Mouse (Mus musculus): Measurements from ENCODE around the gene Tcp11l2. TPM values are rescaled to one million over a fixed set of nuclear protein-coding genes. Genes with fewer than 3 reads are reported as not detected.
A peak's percentile ranks its signal among the peaks of the same experiment; 100 is the strongest.

The Tcp11l2 gene
- total RNA-seq, 1 experiment: 2.8 TPM

GRCm38 (mm10) chr10:84571052-84571639 is 5.3 kb upstream of the Tcp11l2 start:
- H3K4me3 ChIP-seq (ENCODE audit: insufficient read depth in 1 of 2, low read depth in 1 of 2, low read length in 2 of 2, poor library complexity in 1 of 2, severe bottlenecking in 1 of 2): no peak overlapping the region
- H3K9ac ChIP-seq (ENCODE audit: insufficient read depth, low read depth, low read length, poor library complexity, severe bottlenecking): no peak overlapping the region
- H3K36me3 ChIP-seq (ENCODE audit: control insufficient read depth, insufficient read depth, low read length, poor library complexity, severe bottlenecking): no peaks in the 10 kb centered on the region
- DNase-seq (ENCODE audit: low read depth, low spot score): no peak
- no peak overlapping the region for H3K27ac ChIP-seq (ENCODE audit: insufficient read depth, low read depth, low read length, poor library complexity, severe bottlenecking)
- no peaks in the 10 kb centered on the region; a peak in 2 of 4 replicates for H3K4me1 ChIP-seq (ENCODE audit: control insufficient read depth in 2 of 2, insufficient read depth in 2 of 2, low read length in 2 of 2, poor library complexity in 1 of 2)
- no peaks in the 10 kb centered on the region for H3K9me3 ChIP-seq (ENCODE audit: control insufficient read depth, insufficient read depth, low read depth, low read length)
- in situ Hi-C loops (cut with MboI; ENCODE audit: low sequenced_read_pairs in 2 of 2, unreplicated experiment in 2 of 2): no loop called here
- TF ChIP-seq MAFK (IDR thresholded peaks at IDR 0.05; ENCODE audit: insufficient read depth, low read depth, low read length): no peak
- no peak for TF ChIP-seq HCFC1 (IDR thresholded peaks at IDR 0.05; ENCODE audit: borderline replicate concordance, insufficient read depth, low read length)
- no peak for TF ChIP-seq ZC3H11A (IDR thresholded peaks at IDR 0.05; ENCODE audit: borderline replicate concordance, low read depth, low read length)
- TF ChIP-seq CHD2 (IDR thresholded peaks at IDR 0.05; ENCODE audit: low read depth, low read length): no peak
- TF ChIP-seq ZNF384 (IDR thresholded peaks at IDR 0.05; ENCODE audit: low read depth, low read length): no peak

- no peak for DNase-seq (ENCODE audit: low read depth, low spot score)
- in situ Hi-C loops (cut with MboI; ENCODE audit: low sequenced_read_pairs in 2 of 2, unreplicated experiment in 2 of 2): no loop called here
- no peak overlapping the region for H3K9ac ChIP-seq (ENCODE audit: insufficient read depth, low read depth, low read length, poor library complexity, severe bottlenecking)
Measured at GRCm38 (mm10) chr10:84573671-84574420, 2.6 kb upstream of the Tcp11l2 start.

GRCm38 (mm10) chr10:84576029-84576394 is 414 bp upstream of the Tcp11l2 start:
- DNase-seq (ENCODE audit: low read depth, low spot score): peak; percentile 69
- no peaks in the 10 kb centered on the region for H3K36me3 ChIP-seq (ENCODE audit: control insufficient read depth, insufficient read depth, low read length, poor library complexity, severe bottlenecking)
- H3K27ac ChIP-seq (ENCODE audit: insufficient read depth, low read depth, low read length, poor library complexity, severe bottlenecking): no peak overlapping the region
- TF ChIP-seq CHD2 (IDR thresholded peaks at IDR 0.05; ENCODE audit: low read depth, low read length) (no peak), HCFC1 (IDR thresholded peaks at IDR 0.05; ENCODE audit: borderline replicate concordance, insufficient read depth, low read length) (0 out of 2 replicates have a peak, but pooled peaks have one; percentile 9)
- H3K4me3 ChIP-seq (ENCODE audit: insufficient read depth in 1 of 2, low read depth in 1 of 2, low read length in 2 of 2, poor library complexity in 1 of 2, severe bottlenecking in 1 of 2): peak overlapping the region; percentile 77 to 86
- H3K4me1 ChIP-seq (ENCODE audit: control insufficient read depth in 2 of 2, insufficient read depth in 2 of 2, low read length in 2 of 2, poor library complexity in 1 of 2): peaks cover 0 to 5% of the 10 kb centered on the region in 2 experiments; a peak in 2 of 4 replicates
- H3K9ac ChIP-seq (ENCODE audit: insufficient read depth, low read depth, low read length, poor library complexity, severe bottlenecking): 0 out of 2 replicates have a peak overlapping the region, but pooled peaks have one; percentile 35
- H3K9me3 ChIP-seq (ENCODE audit: control insufficient read depth, insufficient read depth, low read depth, low read length): no peaks in the 10 kb centered on the region
- in situ Hi-C loops (cut with MboI; ENCODE audit: low sequenced_read_pairs in 2 of 2, unreplicated experiment in 2 of 2): no loop called here

More at GRCm38 (mm10) chr10:84573671-84574420, 2.6 kb upstream of the Tcp11l2 start:
- Histone ChIP-seq H3K4me3 (ENCODE audit: insufficient read depth in 1 of 2, low read depth in 1 of 2, low read length in 2 of 2, poor library complexity in 1 of 2, severe bottlenecking in 1 of 2) (no peak overlapping the region), H3K4me1 (ENCODE audit: control insufficient read depth in 2 of 2, insufficient read depth in 2 of 2, low read length in 2 of 2, poor library complexity in 1 of 2) (peaks cover 0 to 5% of the 10 kb centered on the region in 2 experiments; a peak in 2 of 4 replicates), H3K27ac (ENCODE audit: insufficient read depth, low read depth, low read length, poor library complexity, severe bottlenecking) (no peak overlapping the region), H3K9me3 (ENCODE audit: control insufficient read depth, insufficient read depth, low read depth, low read length) (no peaks in the 10 kb centered on the region), H3K36me3 (ENCODE audit: control insufficient read depth, insufficient read depth, low read length, poor library complexity, severe bottlenecking) (no peaks in the 10 kb centered on the region)
- no peak for TF ChIP-seq MAFK (IDR thresholded peaks at IDR 0.05; ENCODE audit: insufficient read depth, low read depth, low read length)
- no peak for TF ChIP-seq ZNF384 (IDR thresholded peaks at IDR 0.05; ENCODE audit: low read depth, low read length)
- TF ChIP-seq ZC3H11A (IDR thresholded peaks at IDR 0.05; ENCODE audit: borderline replicate concordance, low read depth, low read length): no peak
- no peak for TF ChIP-seq HCFC1 (IDR thresholded peaks at IDR 0.05; ENCODE audit: borderline replicate concordance, insufficient read depth, low read length)
- no peak for TF ChIP-seq CHD2 (IDR thresholded peaks at IDR 0.05; ENCODE audit: low read depth, low read length)

- in situ Hi-C loops (cut with MboI; ENCODE audit: low sequenced_read_pairs in 2 of 2, unreplicated experiment in 2 of 2): no loop called here
- Histone ChIP-seq H3K4me1 (ENCODE audit: control insufficient read depth in 2 of 2, insufficient read depth in 2 of 2, low read length in 2 of 2, poor library complexity in 1 of 2) (peaks cover 0 to 5% of the 10 kb centered on the region in 2 experiments; a peak in 2 of 4 replicates), H3K4me3 (ENCODE audit: insufficient read depth in 1 of 2, low read depth in 1 of 2, low read length in 2 of 2, poor library complexity in 1 of 2, severe bottlenecking in 1 of 2) (peak overlapping the region; percentile 75 to 86), H3K9me3 (ENCODE audit: control insufficient read depth, insufficient read depth, low read depth, low read length) (no peaks in the 10 kb centered on the region), H3K9ac (ENCODE audit: insufficient read depth, low read depth, low read length, poor library complexity, severe bottlenecking) (peak overlapping the region; percentile 77), H3K27ac (ENCODE audit: insufficient read depth, low read depth, low read length, poor library complexity, severe bottlenecking) (no peak overlapping the region), H3K36me3 (ENCODE audit: control insufficient read depth, insufficient read depth, low read length, poor library complexity, severe bottlenecking) (no peaks in the 10 kb centered on the region)
- no peak for DNase-seq (ENCODE audit: low read depth, low spot score)
- TF ChIP-seq MAFK (IDR thresholded peaks at IDR 0.05; ENCODE audit: insufficient read depth, low read depth, low read length): no peak
Measured at GRCm38 (mm10) chr10:84577071-84577727, 773 bp downstream of the Tcp11l2 start.

All from ES-E14 (cell line).